Mouse (Mus musculus) liver, embryonic 11.5 days (tissue): ENCODE measurements around the gene Misp. TPM values are rescaled to one million over a fixed set of nuclear protein-coding genes. Genes with fewer than 3 reads are reported as not detected.

Experiments
- ATAC-seq: fragments of 200-750 bp; cut with Nextera tagmentation; replicated peaks from 2 replicates; pipeline ENCODE4 v1.8.0; 2017; ENCODE audit warnings: moderate number of reproducible peaks, mild to moderate bottlenecking, moderate TSS enrichment, moderate library complexity; ENCODE audit not compliant: low FRiP score
- DNase-seq: peaks from one replicate; pipeline ENCODE4 v3.0.0-alpha.2; 2017; ENCODE audit warnings: low spot score
- H3K27ac ChIP-seq: fragments of 300-500 bp; sonication (generic); 2 replicates; pipeline ENCODE4 v1.5.1; 2014; ENCODE audit warnings: mild to moderate bottlenecking, low read depth, low read length, control low read depth
- H3K27me3 ChIP-seq: fragments of 300-500 bp; sonication (generic); replicated peaks from 2 replicates; pipeline ENCODE4 v1.6.1; 2014; ENCODE audit warnings: low read length, mixed read lengths; ENCODE audit not compliant: control insufficient read depth, insufficient read depth
- H3K36me3 ChIP-seq: fragments of 300-500 bp; sonication (generic); 2 replicates; pipeline ENCODE4 v1.6.1; 2014; ENCODE audit warnings: mild to moderate bottlenecking, low read length, moderate library complexity, mixed read lengths; ENCODE audit not compliant: control insufficient read depth, insufficient read depth
- H3K4me1 ChIP-seq: fragments of 300-500 bp; sonication (generic); replicated peaks from 2 replicates; pipeline ENCODE4 v1.6.1; 2014; ENCODE audit warnings: low read length, mixed read lengths; ENCODE audit not compliant: control insufficient read depth, insufficient read depth
- H3K4me2 ChIP-seq: fragments of 300-500 bp; sonication (generic); 2 replicates; pipeline ENCODE4 v1.6.1; 2014; ENCODE audit warnings: mild to moderate bottlenecking, control low read depth, moderate library complexity
- H3K4me3 ChIP-seq: fragments of 300-500 bp; sonication (generic); 2 replicates; pipeline ENCODE4 v1.5.1; 2014; ENCODE audit warnings: low read depth, low read length, control low read depth
- H3K9ac ChIP-seq: fragments of 300-500 bp; sonication (generic); 2 replicates; pipeline ENCODE4 v1.6.1; 2014; ENCODE audit warnings: low read depth, low read length, control low read depth
- H3K9me3 ChIP-seq: fragments of 300-500 bp; sonication (generic); 2 replicates; pipeline ENCODE4 v1.6.1; 2016; ENCODE audit warnings: low read length, inconsistent platforms, mixed read lengths; ENCODE audit not compliant: control insufficient read depth
- WGBS: fragments of 180-500 bp; shearing (Covaris S2); extraction: QIAGEN DNeasy Blood & Tissue Kit; methylation state at CpG from one replicate; pipeline ENCODE4 v1.1.7; 2014; 5-methylcytosine and 5-hydroxymethylcytosine counted together
- polyA plus RNA-seq: library from polyadenylated mRNA; unstranded; fragments of >200 nt; fragmentation: Nextera tagmentation; extraction: Ambion mirVana; gene quantifications from 2 replicates; pipeline ENCODE4 v1.2.1, GENCODE M21; 2014

The Misp gene
- polyA plus RNA-seq, 1 experiment from 2014 or later: 1.5 TPM

DNA sequence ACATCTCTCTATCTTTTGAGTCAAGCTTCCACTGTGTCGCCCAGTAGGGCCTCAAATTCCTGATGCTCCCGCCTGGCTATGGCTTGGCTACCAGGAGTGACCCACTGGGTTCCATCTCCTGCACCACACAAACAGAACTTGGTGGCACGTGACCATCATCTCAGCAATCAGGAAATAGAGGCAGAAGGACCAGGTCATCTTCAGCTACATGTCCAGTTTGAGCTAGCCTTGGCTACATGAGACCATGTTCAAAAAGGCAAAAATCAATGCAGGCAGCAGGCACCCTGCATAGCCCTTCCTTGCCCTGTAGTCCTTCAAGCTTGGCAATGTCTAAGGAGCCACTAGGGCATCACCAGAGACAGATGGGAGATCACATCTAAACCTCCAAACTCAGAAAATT lies 19.3 kb downstream of the Misp start:
- no peak overlapping the region; the same call in 1 of the 2 replicates for H3K4me2 ChIP-seq
- DNase-seq (no peak), ATAC-seq (no peak)
- no peak overlapping the region for H3K9ac ChIP-seq
- H3K4me1 ChIP-seq: no peaks in the 10 kb centered on the region
- H3K4me3 ChIP-seq: no peak overlapping the region
- WGBS: 78% methylated on average over 3 of the region's 3 CpGs
- no peaks in the 10 kb centered on the region for H3K27me3 ChIP-seq
- H3K27ac ChIP-seq: 0 out of 2 replicates have a peak overlapping the region, but pooled peaks have one; percentile 6
- no peaks in the 10 kb centered on the region for H3K36me3 ChIP-seq
- no peaks in the 10 kb centered on the region for H3K9me3 ChIP-seq

DNA sequence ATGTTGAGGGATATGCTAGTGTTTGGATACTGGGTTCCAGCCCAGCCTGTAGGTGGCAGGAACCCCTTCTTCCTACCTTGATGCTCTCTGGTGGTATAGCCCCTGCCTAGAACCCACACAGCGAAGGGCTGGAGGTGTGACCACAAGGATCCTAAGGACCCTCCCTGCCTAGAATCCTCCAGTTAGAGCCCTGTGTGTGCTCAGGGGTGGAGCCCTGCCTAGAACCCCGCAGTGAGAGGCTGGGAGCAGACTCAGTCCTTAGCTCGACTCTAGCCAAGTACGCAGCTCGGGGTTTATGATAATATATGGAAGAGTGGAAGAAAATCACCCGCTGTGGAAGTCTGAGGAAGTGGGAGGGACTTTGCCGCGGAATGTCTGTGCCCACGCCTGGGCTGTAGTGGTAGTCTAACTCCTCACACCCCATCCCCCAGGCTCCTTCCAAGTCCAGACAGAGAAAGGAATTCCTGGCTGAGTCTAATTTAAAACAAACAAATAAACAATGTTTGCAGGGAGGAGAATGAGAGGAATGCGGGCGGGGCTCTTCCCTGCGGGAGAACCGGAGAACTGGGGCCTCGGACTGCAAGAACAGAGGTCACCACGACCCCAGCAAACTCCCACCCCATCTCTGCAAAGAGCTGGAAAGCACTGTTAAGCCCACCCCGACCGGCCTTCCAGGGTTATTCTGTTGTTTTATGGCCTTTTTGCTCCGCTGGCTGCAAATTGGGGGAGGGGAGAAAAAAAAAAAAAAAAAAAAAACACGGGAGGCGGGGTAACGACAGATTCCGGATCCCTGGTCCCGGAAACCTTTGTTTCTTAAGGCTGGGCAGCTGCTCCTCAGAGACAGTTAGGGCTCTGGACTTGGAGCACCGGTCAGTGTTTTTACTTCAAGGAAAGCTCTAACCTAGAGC lies 20.1 kb downstream of the Misp start:
- H3K27me3 ChIP-seq: no peaks in the 10 kb centered on the region
- H3K9ac ChIP-seq: peak overlapping the region; percentile 51
- peak overlapping the region; percentile 51 for H3K4me3 ChIP-seq
- DNase-seq (peak; percentile 62), ATAC-seq (peak; percentile 81)
- no peaks in the 10 kb centered on the region for H3K4me1 ChIP-seq
- H3K36me3 ChIP-seq: no peaks in the 10 kb centered on the region
- H3K4me2 ChIP-seq: peak overlapping the region; percentile 72
- no peaks in the 10 kb centered on the region for H3K9me3 ChIP-seq
- peak overlapping the region; percentile 6; the same call in 1 of the 2 replicates for H3K27ac ChIP-seq
- under 1% methylated on average over 24 of the region's 24 CpGs for WGBS

DNA sequence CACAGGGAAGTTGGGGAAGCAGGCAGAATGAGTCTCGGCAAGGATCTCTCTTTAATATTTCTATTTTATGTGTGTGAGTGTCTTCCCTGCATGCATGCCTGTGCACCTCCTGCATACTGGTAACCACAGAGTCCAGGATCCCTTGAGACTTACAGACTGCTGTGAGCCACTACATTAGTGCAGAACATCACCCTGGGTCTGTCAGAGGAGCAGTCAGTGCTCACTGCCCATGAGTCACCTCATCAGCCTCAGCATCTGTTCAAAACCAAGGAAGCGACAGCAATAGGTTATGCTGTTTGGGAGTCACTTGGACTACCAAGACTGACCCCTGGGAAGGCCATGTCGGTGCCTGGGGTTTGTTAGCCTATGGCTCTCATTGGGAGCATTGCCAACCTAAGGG lies 21.5 kb downstream of the Misp start:
- no peaks in the 10 kb centered on the region for H3K36me3 ChIP-seq
- H3K9me3 ChIP-seq: no peaks in the 10 kb centered on the region
- H3K4me2 ChIP-seq: no peak overlapping the region
- 73% methylated on average over 3 of the region's 3 CpGs for WGBS
- H3K27me3 ChIP-seq: no peaks in the 10 kb centered on the region
- H3K27ac ChIP-seq: no peak overlapping the region
- no peak overlapping the region for H3K4me3 ChIP-seq
- ATAC-seq: no peak
- no peak for DNase-seq
- H3K4me1 ChIP-seq: no peaks in the 10 kb centered on the region
- H3K9ac ChIP-seq: no peak overlapping the region

- no peak overlapping the region for H3K27ac ChIP-seq
- H3K9ac ChIP-seq: no peak overlapping the region
- no peaks in the 10 kb centered on the region for H3K27me3 ChIP-seq
- H3K4me3 ChIP-seq: no peak overlapping the region
- H3K4me2 ChIP-seq: no peak overlapping the region
- ATAC-seq (no peak), DNase-seq (no peak)
- H3K9me3 ChIP-seq: no peaks in the 10 kb centered on the region
- H3K4me1 ChIP-seq: no peaks in the 10 kb centered on the region
- 90% methylated on average over 6 of the region's 6 CpGs for WGBS
- no peaks in the 10 kb centered on the region for H3K36me3 ChIP-seq
Measured at GRCm38 (mm10) chr10:79843476-79843875, 22.7 kb downstream of the Misp start.

DNA sequence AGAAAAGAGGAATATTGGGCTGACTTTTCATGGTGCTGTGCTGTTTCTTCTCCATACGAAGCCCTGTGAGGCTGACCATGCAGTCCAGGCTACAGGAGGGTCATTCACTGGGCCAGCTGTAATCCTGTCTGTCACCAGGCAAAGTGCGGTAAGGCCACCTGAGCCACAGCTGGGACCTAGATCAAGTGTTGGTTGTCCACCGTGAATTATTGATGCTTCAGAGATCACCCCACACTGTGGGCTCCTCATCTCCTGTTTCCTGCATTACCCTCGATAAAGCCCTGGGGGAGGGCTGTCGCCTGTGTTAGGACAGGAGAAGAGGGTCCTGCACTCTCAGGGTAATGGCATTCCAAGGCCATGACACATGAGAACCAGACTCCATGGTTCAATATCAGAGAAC lies 25.8 kb downstream of the Misp start:
- Histone ChIP-seq H3K9ac (no peak overlapping the region), H3K36me3 (no peaks in the 10 kb centered on the region), H3K27me3 (no peaks in the 10 kb centered on the region), H3K4me3 (no peak overlapping the region), H3K9me3 (no peaks in the 10 kb centered on the region), H3K4me1 (peaks cover 13% of the 10 kb centered on the region), H3K4me2 (no peak overlapping the region), H3K27ac (no peak overlapping the region)
- no peak for ATAC-seq
- no peak for DNase-seq
- WGBS: 56% methylated on average over 5 of the region's 5 CpGs

DNA sequence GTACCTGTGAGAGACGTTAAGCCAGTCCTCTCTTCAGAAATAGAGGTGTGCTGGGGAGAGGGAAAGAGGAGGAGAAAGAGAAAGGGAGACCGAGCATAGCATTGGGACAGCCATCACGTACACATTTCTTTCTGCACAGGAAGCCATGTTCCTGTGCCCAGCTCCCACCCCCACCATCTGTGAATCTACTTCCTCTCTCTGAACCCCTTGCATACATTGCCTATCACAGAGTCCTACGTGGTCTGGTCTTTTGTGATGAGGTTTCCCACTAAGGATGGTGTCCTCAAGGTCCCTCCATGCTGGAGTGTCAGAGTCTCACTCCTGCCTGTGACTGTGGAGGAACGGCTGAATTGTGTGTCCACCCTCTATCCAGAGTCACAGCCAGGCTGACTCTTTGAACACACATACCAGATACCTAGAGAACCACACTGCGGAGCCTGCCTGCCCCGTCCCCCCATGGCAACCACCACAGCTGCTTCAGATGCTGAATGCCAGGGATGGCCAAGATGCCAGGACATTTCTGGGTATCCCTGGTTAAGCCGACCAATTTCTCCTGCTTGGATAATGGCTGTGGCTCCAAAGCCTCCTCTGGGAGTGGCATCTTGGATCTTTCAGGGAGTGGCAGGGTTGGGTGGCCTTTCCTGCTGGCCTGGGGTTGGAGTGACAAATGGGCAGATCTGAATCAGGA lies 29.3 kb downstream of the Misp start:
- ATAC-seq (no peak), DNase-seq (no peak)
- Histone ChIP-seq H3K4me1 (peaks cover 32% of the 10 kb centered on the region), H3K27ac (no peak overlapping the region), H3K36me3 (no peaks in the 10 kb centered on the region), H3K27me3 (no peaks in the 10 kb centered on the region), H3K4me3 (no peak overlapping the region), H3K9ac (no peak overlapping the region), H3K4me2 (no peak overlapping the region), H3K9me3 (no peaks in the 10 kb centered on the region)
- 63% methylated on average over 8 of the region's 8 CpGs for WGBS

DNA sequence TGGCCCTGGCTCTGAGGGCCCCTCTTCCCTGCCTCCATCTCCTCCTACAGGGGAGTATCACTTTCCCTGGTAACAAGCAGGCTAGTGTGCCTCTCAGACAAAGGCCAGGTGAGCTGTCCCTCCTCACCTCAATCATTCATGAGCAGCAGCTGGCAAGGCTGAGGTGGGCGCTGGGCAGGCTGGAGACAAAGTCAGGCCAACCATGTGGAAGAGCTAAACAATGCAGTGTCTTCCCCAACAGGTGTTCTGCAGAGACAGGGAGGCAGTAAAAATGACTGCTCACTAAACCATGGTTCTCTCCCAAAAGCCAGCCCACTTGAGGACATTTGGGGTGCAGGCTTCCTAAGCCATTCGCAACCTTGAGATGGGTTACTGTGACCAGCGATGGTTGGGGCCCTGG lies 30.9 kb downstream of the Misp start:
- Histone ChIP-seq H3K4me2 (peak overlapping the region; percentile 98), H3K9ac (peak overlapping the region; percentile 93; the same call in 1 of the 2 replicates)

DNA sequence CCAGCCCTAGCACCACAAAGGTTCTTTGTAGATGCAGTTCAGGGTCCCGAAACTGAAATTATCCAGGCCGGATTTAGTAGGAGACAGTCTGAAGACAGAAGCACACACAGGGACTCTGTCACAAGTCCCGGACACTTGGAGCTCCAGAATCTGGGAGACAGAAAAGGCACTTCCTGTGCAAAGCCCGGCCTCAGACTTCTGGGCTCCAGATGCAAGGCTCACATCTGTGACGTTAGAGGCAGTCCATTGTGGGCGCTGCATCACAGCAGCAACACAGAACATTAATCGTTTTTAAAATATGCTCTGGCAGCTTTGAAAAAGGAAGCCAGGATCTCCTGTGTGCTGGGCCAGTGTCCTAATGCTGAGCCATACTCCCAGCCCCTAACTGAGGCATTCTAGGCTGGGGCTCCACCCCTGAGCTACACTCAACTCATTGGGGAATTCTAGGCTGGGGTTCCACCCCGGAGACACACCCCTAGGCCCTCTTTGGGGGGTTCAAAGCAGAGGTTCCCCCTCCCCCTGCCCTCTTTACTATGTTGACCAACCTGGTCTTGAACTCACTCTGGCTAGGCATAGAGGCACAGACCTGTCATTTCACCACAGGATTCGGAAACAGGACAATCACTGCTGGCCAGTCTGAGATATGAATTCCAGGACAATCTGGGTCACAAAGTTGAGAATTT lies 31.5 kb downstream of the Misp start:
- Histone ChIP-seq H3K4me2 (peak overlapping the region; percentile 98), H3K27ac (peak overlapping the region; percentile 100), H3K9ac (peak overlapping the region; percentile 93), H3K9me3 (no peaks in the 10 kb centered on the region), H3K4me1 (peaks cover 43% of the 10 kb centered on the region), H3K36me3 (peaks cover 16% of the 10 kb centered on the region), H3K27me3 (no peaks in the 10 kb centered on the region), H3K4me3 (peak overlapping the region; percentile 99)
- 52% methylated on average over 9 of the region's 9 CpGs for WGBS
- DNase-seq (no peak), ATAC-seq (no peak)

More for the DNA sequence above, 30.9 kb downstream of the Misp start:
- peaks cover 10% of the 10 kb centered on the region for H3K36me3 ChIP-seq
- ATAC-seq (no peak), DNase-seq (no peak)
- peaks cover 37% of the 10 kb centered on the region for H3K4me1 ChIP-seq
- WGBS: 68% methylated on average over 3 of the region's 3 CpGs
- peak overlapping the region; percentile 100 for H3K27ac ChIP-seq
- H3K9me3 ChIP-seq: no peaks in the 10 kb centered on the region
- H3K4me3 ChIP-seq: peak overlapping the region; percentile 19; the same call in 1 of the 2 replicates
- H3K27me3 ChIP-seq: no peaks in the 10 kb centered on the region
